Mouse (Mus musculus) bone marrow, adult 2 months (tissue): Measurements from ENCODE around the gene Trim28. TPM values are rescaled to one million over a fixed set of nuclear protein-coding genes. Genes with fewer than 3 reads are reported as not detected.

Experiments used
- H3K27ac ChIP-seq: fragments of 200-500 bp; 2 replicates; pipeline ENCODE4 v1.5.1; 2012; ENCODE audit warnings: low read depth, mild to moderate bottlenecking, control low read depth, inconsistent platforms, low read length; ENCODE audit not compliant: control insufficient read depth, poor library complexity, insufficient read depth
- H3K4me1 ChIP-seq: fragments of 200-500 bp; 2 replicates; pipeline ENCODE4 v1.6.1; 2011; ENCODE audit warnings: low read length; ENCODE audit not compliant: control insufficient read depth, insufficient read depth
- H3K4me3 ChIP-seq: fragments of 200-500 bp; replicated peaks from 2 replicates; pipeline ENCODE3; 2011; ENCODE audit warnings: mild to moderate bottlenecking, low read depth, low read length, control low read depth; ENCODE audit not compliant: control insufficient read depth
- CTCF ChIP-seq: fragments of 200-500 bp; IDR thresholded peaks from 2 replicates; pipeline ENCODE4 v1.5.1; 2011; ENCODE audit warnings: low read length, control low read depth; ENCODE audit not compliant: control insufficient read depth, insufficient read depth
- POLR2A ChIP-seq: fragments of 200-500 bp; IDR thresholded peaks from 2 replicates; pipeline ENCODE4 v1.6.1; 2011; ENCODE audit warnings: low read depth, mild to moderate bottlenecking, control low read depth, low read length, borderline replicate concordance; ENCODE audit not compliant: control insufficient read depth
- WGBS: fragments of 180-500 bp; shearing (Covaris S2); methylation state at CpG from one replicate; pipeline ENCODE4 v1.1.7; 2018; 5-methylcytosine and 5-hydroxymethylcytosine counted together
- polyA plus RNA-seq: library from polyadenylated mRNA; stranded (reverse); fragments of >200 nt; gene quantifications from 2 replicates; pipeline ENCODE4 v1.2.4, GENCODE M21; 2011; ENCODE audit warnings: low replicate concordance; ENCODE audit not compliant: missing spikeins, insufficient read depth, insufficient read length

Gene Trim28
- polyA plus RNA-seq: 163 and 286 TPM in 2 replicates

- TF ChIP-seq POLR2A (no peak), CTCF (no peak)
- H3K4me3 ChIP-seq: no peak within 1 kb of the TSS
- H3K27ac ChIP-seq: no peak within 1 kb of the TSS
- no peaks in the 10 kb centered on the region for H3K4me1 ChIP-seq
- 82% methylated on average over 3 of the region's 3 CpGs for WGBS
Observed at GRCm38 (mm10) chr7:12998851-12999250, at the start of gene Trim28. Trim28 (plus strand) TSS chr7:12999114.

- H3K4me1 ChIP-seq: peaks cover 2% of the 10 kb centered on the region; the same call in 1 of the 2 replicates
- H3K27ac ChIP-seq: peak overlapping the region; percentile 43
- WGBS: 2% methylated on average over 16 of the region's 16 CpGs
- TF ChIP-seq CTCF (no peak), POLR2A (no peak)
- H3K4me3 ChIP-seq: peak overlapping the region; percentile 88
Observed at GRCm38 (mm10) chr7:12949872-12950229, 49.1 kb upstream of the Trim28 start.

- H3K4me3 ChIP-seq: no peak overlapping the region
- H3K27ac ChIP-seq: no peak overlapping the region
- no peak for TF ChIP-seq POLR2A
- H3K4me1 ChIP-seq: peaks cover 2% of the 10 kb centered on the region; the same call in 1 of the 2 replicates
- 7% methylated on average over 3 of the region's 3 CpGs for WGBS
Observed at GRCm38 (mm10) chr7:12954896-12955295, 44.0 kb upstream of the Trim28 start.

GRCm38 (mm10) chr7:12957511-12957910, 41.4 kb upstream of the Trim28 start:
- WGBS: 53% methylated on average over 5 of the region's 5 CpGs
- Histone ChIP-seq H3K27ac (no peak overlapping the region), H3K4me3 (no peak overlapping the region), H3K4me1 (no peaks in the 10 kb centered on the region)
- TF ChIP-seq POLR2A: no peak
- no peak for TF ChIP-seq CTCF

GRCm38 (mm10) chr7:12958948-12959347, 40.0 kb upstream of the Trim28 start:
- no peak overlapping the region for H3K4me3 ChIP-seq
- no peak overlapping the region for H3K27ac ChIP-seq
- 60% methylated on average over 4 of the region's 4 CpGs for WGBS
- H3K4me1 ChIP-seq: no peaks in the 10 kb centered on the region
- TF ChIP-seq POLR2A (no peak), CTCF (no peak)

- no peak for TF ChIP-seq CTCF
- no peak for TF ChIP-seq POLR2A
- Histone ChIP-seq H3K27ac (no peak overlapping the region), H3K4me1 (no peaks in the 10 kb centered on the region), H3K4me3 (no peak overlapping the region)
- WGBS: 66% methylated on average over 4 of the region's 4 CpGs
Observed at GRCm38 (mm10) chr7:12959718-12960117, 39.2 kb upstream of the Trim28 start.

GRCm38 (mm10) chr7:12961511-12962141, 37.3 kb upstream of the Trim28 start:
- under 1% methylated on average over 29 of the region's 29 CpGs for WGBS
- H3K4me3 ChIP-seq: peak overlapping the region; percentile 73
- no peaks in the 10 kb centered on the region; the same call in 1 of the 2 replicates for H3K4me1 ChIP-seq
- no peak for TF ChIP-seq POLR2A
- no peak for TF ChIP-seq CTCF
- H3K27ac ChIP-seq: peak overlapping the region; percentile 35

GRCm38 (mm10) chr7:12965678-12966091, 33.2 kb upstream of the Trim28 start, which contains the start of gene Zfp324:
Zfp324 (plus strand) TSS chr7:12965838.
- whole genome bisulfite sequencing: under 1% methylated on average over 23 of the region's 23 CpGs
- Histone ChIP-seq H3K4me1 (no peaks in the 10 kb centered on the region; the same call in 1 of the 2 replicates), H3K4me3 (peak within 1 kb of the TSS; percentile 82), H3K27ac (peak within 1 kb of the TSS; percentile 67)
- no peak for TF ChIP-seq CTCF
- TF ChIP-seq POLR2A: peak; percentile 75; the same call in 1 of the 2 replicates

GRCm38 (mm10) chr7:12966104-12966845, 32.6 kb upstream of the Trim28 start:
- WGBS: 1% methylated on average over 29 of the region's 29 CpGs
- peak overlapping the region; percentile 67 for H3K27ac ChIP-seq

More at GRCm38 (mm10) chr7:12966104-12966845, 32.6 kb upstream of the Trim28 start:
- TF ChIP-seq CTCF (no peak), POLR2A (no peak)
- Histone ChIP-seq H3K4me3 (peak overlapping the region; percentile 82), H3K4me1 (no peaks in the 10 kb centered on the region; the same call in 1 of the 2 replicates)
